Mouse (Mus musculus): Measurements from ENCODE around the gene Foxn3. TPM values are rescaled to one million over a fixed set of nuclear protein-coding genes. Genes with fewer than 3 reads are reported as not detected.
A peak's percentile ranks its signal among the peaks of the same experiment; 100 is the strongest.

Gene Foxn3
- total and polyA plus RNA-seq, 3 experiments, result 9.7 to 26.8 (median 11.0) TPM

GRCm38 (mm10) chr12:99467884-99468311 is 95.5 kb downstream of the Foxn3 start (continued):
- peak; percentile 62; the same call in 1 of the 2 replicates for TF ChIP-seq MAX (IDR thresholded peaks at IDR 0.05; ENCODE audit: low read length)
- TF ChIP-seq SMC3 (IDR thresholded peaks at IDR 0.05; ENCODE audit: low read depth, low read length), result no peak

- Histone ChIP-seq H3K27ac (ENCODE audit: insufficient read depth, low read depth) (no peak overlapping the region), H3K4me2 (ENCODE audit: insufficient read depth, low read depth, poor library complexity, severe bottlenecking) (no peak overlapping the region; the same call in 1 of the 2 replicates), H3K36me3 (replicated peaks in 1 of 2; ENCODE audit: control insufficient read depth in 1 of 2, insufficient read depth in 1 of 2, low read length in 1 of 2) (peaks cover 0 to 5% of the 10 kb centered on the region in 2 experiments), H3K27me3 (replicated peaks) (no peaks in the 10 kb centered on the region), H3K79me2 (replicated peaks; ENCODE audit: control insufficient read depth, extremely low read depth, insufficient read depth, poor library complexity, severe bottlenecking) (no peaks in the 10 kb centered on the region), H3K9ac (ENCODE audit: insufficient read depth, low read depth) (no peak overlapping the region), H3K4me1 (ENCODE audit: control insufficient read depth in 1 of 2, insufficient read depth in 2 of 2) (peaks cover 21 to 24% of the 10 kb centered on the region in 2 experiments), H3K9me3 (replicated peaks; ENCODE audit: low read length) (no peaks in the 10 kb centered on the region), H3K4me3 (replicated peaks in 1 of 3; ENCODE audit: low read depth in 2 of 3, low read length in 2 of 3, poor library complexity in 1 of 3) (no peak overlapping the region)
- dilution Hi-C loops (cut with MboI; ENCODE audit: extremely low pct_ligation_motif_present, extremely low pct_unique_long_range_greater_than_20kb, low sequenced_read_pairs) (no loop called here), in situ Hi-C loops (cut with MboI; ENCODE audit: low pct_ligation_motif_present, low pct_unique_long_range_greater_than_20kb, low sequenced_read_pairs) (no loop called here)
- DNase-seq (ENCODE audit: extremely low read depth), result no peak
- TF ChIP-seq ZMIZ1 (IDR thresholded peaks at IDR 0.05; ENCODE audit: low read depth, low read length) (no peak), CTCF (conservative IDR thresholded peaks at IDR 0.05 in 1 of 2, IDR thresholded peaks at IDR 0.05 in 1 of 2; ENCODE audit: low read depth in 2 of 2, low read length in 2 of 2) (no peak), EP300 (IDR thresholded peaks at IDR 0.05; ENCODE audit: low read length) (no peak), CHD2 (IDR thresholded peaks at IDR 0.05; ENCODE audit: low read length) (no peak), POLR2A (IDR thresholded peaks at IDR 0.05; ENCODE audit: low read depth, low read length) (no peak), USF2 (conservative IDR thresholded peaks at IDR 0.05; ENCODE audit: low read depth, low read length) (no peak)
Observed at GRCm38 (mm10) chr12:99467256-99467883, 96.0 kb downstream of the Foxn3 start.

GRCm38 (mm10) chr12:99466426-99466825 is 97.0 kb downstream of the Foxn3 start:
- no peak for DNase-seq (ENCODE audit: extremely low read depth)
- H3K27ac ChIP-seq (ENCODE audit: insufficient read depth, low read depth), result no peak overlapping the region
- no peak overlapping the region for H3K4me2 ChIP-seq (ENCODE audit: insufficient read depth, low read depth, poor library complexity, severe bottlenecking)
- no peak overlapping the region for H3K4me3 ChIP-seq (replicated peaks in 1 of 3; ENCODE audit: low read depth in 2 of 3, low read length in 2 of 3, poor library complexity in 1 of 3)
- in situ Hi-C loops (cut with MboI; ENCODE audit: low pct_ligation_motif_present, low pct_unique_long_range_greater_than_20kb, low sequenced_read_pairs), result no loop called here
- H3K4me1 ChIP-seq (ENCODE audit: control insufficient read depth in 1 of 2, insufficient read depth in 2 of 2), result peaks cover 21 to 29% of the 10 kb centered on the region in 2 experiments
- H3K9ac ChIP-seq (ENCODE audit: insufficient read depth, low read depth), result no peak overlapping the region
- H3K27me3 ChIP-seq (replicated peaks), result no peaks in the 10 kb centered on the region
- H3K9me3 ChIP-seq (replicated peaks; ENCODE audit: low read length), result no peaks in the 10 kb centered on the region
- peaks cover 0 to 3% of the 10 kb centered on the region in 2 experiments for H3K36me3 ChIP-seq (replicated peaks in 1 of 2; ENCODE audit: control insufficient read depth in 1 of 2, insufficient read depth in 1 of 2, low read length in 1 of 2)
- no peaks in the 10 kb centered on the region for H3K79me2 ChIP-seq (replicated peaks; ENCODE audit: control insufficient read depth, extremely low read depth, insufficient read depth, poor library complexity, severe bottlenecking)
- TF ChIP-seq MYC (IDR thresholded peaks at IDR 0.05; ENCODE audit: low read depth, low read length), result no peak
- TF ChIP-seq JUN (IDR thresholded peaks at IDR 0.05; ENCODE audit: insufficient read depth, low read depth, low read length), result no peak
- no peak for TF ChIP-seq E2F4 (IDR thresholded peaks at IDR 0.05; ENCODE audit: insufficient replicate concordance, low read depth, low read length)
- no peak for TF ChIP-seq RCOR1 (conservative IDR thresholded peaks at IDR 0.05; ENCODE audit: low read depth, low read length)
- no peak for TF ChIP-seq UBTF (IDR thresholded peaks at IDR 0.05; ENCODE audit: low read depth, low read length)
- TF ChIP-seq IRF4 (IDR thresholded peaks at IDR 0.05; ENCODE audit: low read depth, low read length), result no peak
- TF ChIP-seq SMC3 (IDR thresholded peaks at IDR 0.05; ENCODE audit: low read depth, low read length), result no peak
- no peak for TF ChIP-seq CTCF (conservative IDR thresholded peaks at IDR 0.05 in 1 of 2, IDR thresholded peaks at IDR 0.05 in 1 of 2; ENCODE audit: low read depth in 2 of 2, low read length in 2 of 2)
- TF ChIP-seq NELFE (IDR thresholded peaks at IDR 0.05; ENCODE audit: low read depth, low read length), result no peak
- TF ChIP-seq TBP (conservative IDR thresholded peaks at IDR 0.05; ENCODE audit: low read depth, low read length), result no peak
- TF ChIP-seq MAZ (IDR thresholded peaks at IDR 0.05; ENCODE audit: low read depth, low read length), result no peak
- TF ChIP-seq ZC3H11A (IDR thresholded peaks at IDR 0.05; ENCODE audit: low read depth, low read length), result no peak
- no peak for TF ChIP-seq RAD21 (IDR thresholded peaks at IDR 0.05; ENCODE audit: low read depth, low read length)
- dilution Hi-C loops (cut with MboI; ENCODE audit: extremely low pct_ligation_motif_present, extremely low pct_unique_long_range_greater_than_20kb, low sequenced_read_pairs), result no loop called here

Data from CH12.LX (cell line).